Mouse (Mus musculus) adrenal gland, adult 2 months (tissue): ENCODE results near the gene Gpr1. TPM values are rescaled to one million over a fixed set of nuclear protein-coding genes. Genes with fewer than 3 reads are reported as not detected.
"Not testable (repeated sequence)": the region's sequence is repeated elsewhere in the genome, so short reads cannot be mapped to it uniquely, and the experiment has no call there.

Source experiments
- DNase-seq: peaks from one replicate; pipeline ENCODE4 v3.0.0; 2021
- polyA plus RNA-seq: library from polyadenylated mRNA; depleted of rRNA; stranded (reverse); fragments of >200 nt; gene quantifications from 2 replicates; pipeline ENCODE4 v1.2.3, GENCODE M21; 2012
- total RNA-seq, 2 experiments: library from RNA; stranded (reverse); gene quantifications; 2 replicates each; pipeline ENCODE4 v1.2.3; 2021

The Gpr1 gene
- total and polyA plus RNA-seq, 3 experiments, result 0.12 to 0.40 (median 0.28) TPM

GRCm38 (mm10) chr1:63219277-63219676, 4.9 kb upstream of the Gpr1 start:
- no peak for DNase-seq

GRCm38 (mm10) chr1:63214631-63215030, 288 bp upstream of the Gpr1 start:
- no peak for DNase-seq

DNA sequence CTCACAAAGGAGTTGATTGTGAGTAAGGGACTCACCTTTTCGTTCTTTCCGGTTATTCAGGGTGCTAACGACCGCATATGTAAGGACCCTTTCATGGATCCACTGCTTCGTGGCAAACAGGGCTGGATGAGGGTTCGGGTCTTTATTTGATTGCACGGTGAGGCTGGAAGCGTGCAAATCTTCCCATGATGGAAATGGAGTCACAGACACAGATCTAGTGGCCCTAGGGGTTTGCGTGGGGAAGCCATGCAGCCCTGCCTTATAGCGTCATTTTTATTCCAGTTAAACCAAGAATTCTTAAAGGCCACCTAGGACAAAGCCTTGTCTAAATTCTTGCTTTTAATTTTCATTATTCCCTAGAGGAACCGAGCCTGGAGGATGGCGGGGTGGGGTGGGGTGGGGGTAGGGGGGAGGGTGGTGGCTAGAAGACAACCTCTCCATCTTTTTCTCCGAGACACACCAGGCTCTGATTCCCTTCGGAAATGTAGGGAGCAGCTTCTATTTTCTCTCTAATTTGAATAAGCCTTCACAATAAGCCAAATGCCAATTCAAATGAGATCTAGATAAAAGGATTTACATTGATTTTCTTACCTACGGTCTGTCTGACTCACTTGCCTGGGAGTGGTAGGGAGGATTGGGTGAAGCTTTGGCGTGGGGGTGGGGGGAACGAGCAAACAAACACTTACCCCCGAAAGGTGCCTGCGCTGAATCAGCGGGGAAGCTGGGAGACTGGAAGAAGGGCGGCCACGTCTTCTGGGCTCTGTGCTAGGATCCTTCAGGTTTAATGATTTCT, 669 bp downstream of the Gpr1 start:
- DNase-seq, result no peak

- no peak for DNase-seq
Measured at GRCm38 (mm10) chr1:63209861-63210529, 4.3 kb downstream of the Gpr1 start.

GRCm38 (mm10) chr1:63207607-63208006, 6.7 kb downstream of the Gpr1 start:
- DNase-seq, result no peak

DNA sequence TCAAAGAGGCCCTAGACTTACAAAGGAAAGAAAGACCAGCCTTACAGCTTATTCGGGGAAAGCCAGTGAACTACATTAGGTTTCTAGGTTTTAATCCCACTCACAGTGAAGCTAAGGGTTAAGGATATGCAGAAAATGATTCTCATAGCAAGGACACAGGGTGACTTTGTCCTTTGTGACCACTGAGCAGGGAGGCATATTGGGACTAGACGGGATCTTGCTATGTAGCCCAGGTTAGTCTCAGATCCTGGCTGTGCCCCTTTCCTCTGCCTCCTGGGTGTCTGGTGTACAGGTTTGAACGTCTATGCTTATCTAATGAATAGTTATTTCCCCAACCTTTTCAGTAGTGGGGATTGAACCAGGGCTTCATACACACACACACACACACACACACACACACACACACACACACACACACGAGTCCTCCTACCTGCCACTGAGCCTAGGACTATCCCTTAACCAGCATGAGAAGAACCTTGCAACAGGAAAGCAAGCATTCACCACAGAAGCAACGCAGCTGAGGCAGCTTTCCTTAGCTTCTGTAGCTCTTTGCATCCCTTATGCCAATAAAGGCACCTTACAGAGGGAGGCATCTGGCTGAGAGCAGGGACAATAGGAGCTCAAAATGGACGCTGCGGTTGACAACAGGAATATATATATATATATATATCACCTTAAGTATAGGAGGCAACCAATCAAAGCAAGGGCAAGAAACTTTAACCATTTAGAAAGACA, 9.5 kb downstream of the Gpr1 start:
- no peak for DNase-seq

DNA sequence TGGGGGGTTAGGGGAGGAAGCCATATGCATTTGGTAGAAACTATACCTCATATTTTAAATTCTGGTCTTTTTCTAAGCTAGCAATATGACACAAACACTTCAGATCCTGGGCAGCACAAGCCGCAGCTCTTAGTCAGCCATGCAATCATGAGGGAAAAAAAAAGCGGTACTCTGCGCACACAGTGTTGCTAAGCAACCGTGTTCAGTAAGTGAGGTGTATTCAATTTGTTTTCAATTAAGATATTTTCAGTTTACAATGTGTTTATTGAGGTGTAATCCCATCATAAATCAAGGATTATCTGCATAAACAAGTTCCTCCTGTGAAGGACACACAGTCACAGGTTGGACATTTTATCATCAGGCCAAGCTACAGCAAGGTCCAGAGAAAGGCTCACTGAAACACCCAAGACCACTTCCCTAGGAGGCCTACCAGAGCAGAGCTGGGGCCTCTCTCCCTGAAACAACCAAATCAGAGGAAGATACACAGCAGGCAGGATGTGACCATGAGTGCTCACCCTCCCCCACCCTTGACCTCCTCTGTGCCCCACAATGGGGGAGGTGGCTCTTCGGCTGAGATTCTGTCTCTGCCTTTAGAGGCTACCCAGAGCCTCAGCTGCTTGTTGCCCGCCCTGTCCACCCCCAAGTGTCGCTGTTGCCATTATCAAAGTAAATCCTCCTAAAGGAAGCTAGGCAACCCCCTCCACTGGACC, 10.2 kb downstream of the Gpr1 start:
- DNase-seq, result no peak

DNA sequence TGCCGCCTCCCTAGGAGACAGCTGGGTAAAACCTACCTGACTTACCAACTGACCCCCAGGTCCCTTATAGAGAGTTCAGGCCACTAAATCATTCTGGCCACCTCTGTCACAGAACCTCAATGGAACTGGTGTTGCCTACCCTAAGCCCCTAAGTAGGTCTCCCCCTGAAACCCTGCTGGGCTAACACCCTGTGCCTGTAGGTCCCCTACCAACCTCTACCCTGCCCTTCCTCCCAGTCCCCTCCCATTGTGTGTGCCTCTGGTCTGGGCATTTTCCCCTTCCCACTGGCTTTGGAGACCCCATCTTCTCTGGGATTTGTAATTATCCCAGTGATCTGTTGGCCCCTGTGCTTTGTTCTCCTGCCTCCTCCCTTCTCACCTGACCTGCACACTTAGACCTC, 10.9 kb downstream of the Gpr1 start:
- DNase-seq, result no peak

- no peak for DNase-seq
Measured at GRCm38 (mm10) chr1:63201672-63202071, 12.7 kb downstream of the Gpr1 start.

- no peak for DNase-seq
Measured at GRCm38 (mm10) chr1:63200322-63200721, 14.0 kb downstream of the Gpr1 start.

DNA sequence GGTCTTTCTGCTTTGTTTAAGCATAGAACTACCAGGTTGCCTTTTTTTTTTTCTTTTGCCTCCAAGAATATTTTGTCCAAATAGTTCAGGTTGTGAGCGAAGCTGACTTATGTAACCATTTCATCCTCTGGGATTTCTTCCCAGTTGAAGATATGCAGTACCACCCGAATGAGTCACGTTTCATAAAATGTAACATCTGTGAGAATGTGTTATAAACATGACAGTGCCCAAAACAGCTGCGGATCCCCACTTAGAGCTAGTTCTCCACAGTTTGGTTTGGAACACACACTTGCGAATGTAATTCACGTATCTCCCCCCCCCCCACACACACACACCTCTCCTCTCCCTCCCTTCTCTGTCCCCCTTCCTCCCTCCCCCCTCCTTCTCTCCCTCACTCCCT, 15.0 kb downstream of the Gpr1 start:
- DNase-seq, result no peak

- DNase-seq, result no peak
Measured at GRCm38 (mm10) chr1:63195848-63196512, 18.4 kb downstream of the Gpr1 start.

DNA sequence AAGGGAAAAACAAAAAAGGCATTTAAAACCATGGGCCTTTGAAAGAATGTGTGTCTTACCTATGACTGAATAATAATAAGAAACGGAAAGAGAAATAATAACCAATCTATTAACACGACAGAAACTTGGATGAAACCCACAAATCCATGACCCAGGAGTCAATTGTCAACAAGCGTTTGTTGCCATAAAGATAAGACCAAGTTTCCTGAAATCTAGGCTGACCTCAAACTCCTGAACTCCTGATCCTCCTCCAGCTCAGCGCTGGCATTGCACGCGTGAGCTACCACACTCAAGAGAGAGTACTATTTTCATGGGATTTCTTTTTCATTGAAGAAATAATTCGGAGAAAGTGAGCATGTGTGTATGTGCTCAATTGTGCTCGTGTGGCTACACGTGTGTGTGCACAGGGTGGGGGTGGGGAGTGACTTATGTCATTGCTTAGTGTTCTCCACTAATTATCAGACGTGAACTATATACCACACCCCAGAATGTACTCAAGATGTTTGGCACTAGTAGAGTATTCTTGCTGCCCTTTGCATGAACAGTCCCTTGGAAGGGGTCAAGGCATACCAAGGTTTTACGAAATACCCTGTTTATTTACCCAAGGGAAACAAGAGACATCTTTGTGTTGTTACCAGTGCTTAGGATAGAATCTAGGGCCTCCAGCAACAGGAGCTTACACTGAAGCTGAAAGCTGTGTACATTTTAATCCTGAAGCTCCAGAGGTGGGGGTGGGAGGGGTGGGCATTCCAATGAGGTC, 21.9 kb downstream of the Gpr1 start:
- no peak for DNase-seq

GRCm38 (mm10) chr1:63190851-63191250, 23.5 kb downstream of the Gpr1 start:
- no peak for DNase-seq

DNA sequence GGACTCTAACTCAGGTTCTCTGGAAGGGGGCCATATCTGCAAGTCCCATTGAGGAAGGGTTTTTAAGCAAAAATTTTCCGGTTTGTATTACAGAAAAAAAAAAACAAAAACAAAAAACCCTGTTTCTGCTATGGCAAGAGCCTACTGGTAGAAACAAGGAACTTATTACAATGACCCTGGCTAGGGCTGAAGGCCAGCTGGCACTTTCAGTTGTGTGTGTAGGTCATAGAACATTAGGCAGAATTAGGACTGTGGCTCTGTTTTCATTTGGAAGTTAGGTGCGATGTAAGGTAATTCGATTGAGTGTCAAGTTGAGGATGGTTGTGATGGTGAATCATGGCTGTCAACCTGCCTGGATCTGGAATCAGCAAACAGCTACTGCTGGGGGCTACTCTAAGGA, 25.8 kb downstream of the Gpr1 start:
- DNase-seq, result no peak

DNA sequence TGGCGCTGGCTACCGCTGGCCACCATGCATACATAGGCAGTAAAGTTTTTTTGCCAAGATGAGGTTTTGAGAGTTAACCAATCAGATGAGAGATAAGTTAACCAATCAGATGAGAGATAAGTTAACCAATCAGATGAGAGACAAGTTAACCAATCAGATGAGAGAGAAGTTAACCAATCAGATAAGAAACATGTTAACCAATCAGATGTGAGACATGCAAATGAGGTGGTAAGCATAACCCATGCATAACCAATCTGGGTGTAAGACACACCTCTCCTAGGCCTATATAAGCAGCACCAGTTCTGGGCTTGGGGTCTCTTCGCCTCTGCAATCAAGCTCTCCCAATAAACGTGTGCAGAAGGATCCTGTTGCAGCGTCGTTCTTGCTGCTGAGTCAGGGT, 28.9 kb downstream of the Gpr1 start:
- not testable (repeated sequence) for DNase-seq

DNA sequence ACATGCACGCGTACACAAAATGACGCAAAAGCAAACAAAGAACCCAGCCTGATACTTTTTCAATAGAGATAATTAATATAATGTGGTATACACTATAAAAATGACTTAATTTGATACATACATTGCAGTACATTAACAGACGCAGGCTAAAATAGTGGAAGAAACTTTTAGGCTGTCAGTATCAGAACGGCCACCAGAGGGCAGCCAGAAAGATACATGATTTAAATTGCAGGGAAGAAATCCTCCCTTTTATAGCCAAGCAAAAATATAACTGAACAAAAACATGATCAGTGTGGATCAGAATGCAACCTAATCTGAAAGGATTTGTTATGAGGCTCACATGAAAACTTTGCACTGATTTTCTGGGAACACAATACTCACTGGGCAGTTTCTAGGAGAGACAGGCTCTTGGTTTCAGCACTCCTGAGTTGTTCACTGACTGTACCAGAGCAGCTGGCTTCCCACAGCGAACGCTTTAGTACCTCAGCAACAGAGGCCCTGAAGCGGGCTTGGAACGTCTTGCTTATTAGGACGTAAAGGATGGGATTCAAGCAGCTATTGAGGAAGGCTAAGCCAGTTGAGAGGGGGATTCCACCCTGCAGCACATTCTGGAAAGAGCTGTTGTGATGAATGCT, 31.6 kb downstream of the Gpr1 start:
- DNase-seq, result peak; percentile 50

DNA sequence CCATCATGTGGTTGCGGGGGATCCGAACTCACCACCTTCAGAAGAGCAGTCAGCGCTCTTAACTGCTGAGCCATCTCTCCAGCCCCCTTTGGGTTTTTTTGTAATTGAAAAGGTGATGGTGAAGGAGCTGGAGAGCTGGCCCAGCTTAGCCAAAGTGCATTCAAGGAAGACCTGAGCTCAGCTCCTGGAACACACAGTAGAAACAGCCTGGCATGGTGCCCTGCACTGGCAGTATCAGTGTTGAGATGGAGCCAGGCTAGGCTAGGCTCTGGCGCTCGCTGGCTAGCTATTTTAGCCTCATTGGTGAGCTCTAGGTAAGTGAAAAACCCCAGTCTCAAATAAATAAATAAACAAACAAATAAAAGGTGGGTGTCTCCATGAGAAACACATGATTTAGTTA, 32.1 kb downstream of the Gpr1 start:
- peak; percentile 69 for DNase-seq

GRCm38 (mm10) chr1:63181480-63181879, 32.9 kb downstream of the Gpr1 start:
- DNase-seq, result peak; percentile 39

DNA sequence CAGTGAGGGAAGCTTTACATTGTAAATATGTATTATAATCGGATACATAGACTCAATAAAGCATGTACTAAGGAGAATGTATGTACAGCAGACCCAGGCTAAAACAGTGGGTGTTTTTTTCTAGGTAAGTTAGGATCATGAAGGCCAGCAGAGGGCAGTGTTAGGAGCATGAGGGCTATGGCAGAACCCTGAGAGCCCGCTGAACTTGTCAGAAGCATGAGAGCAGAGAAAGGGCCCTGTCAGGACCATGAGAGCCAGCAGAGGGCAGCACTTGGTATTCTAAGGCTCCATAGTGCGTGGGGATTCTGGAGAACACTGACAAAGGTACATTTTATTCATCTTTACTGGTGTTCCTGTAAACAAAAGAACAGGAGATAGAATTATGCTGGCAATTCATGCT, 33.3 kb downstream of the Gpr1 start:
- peak; percentile 91 for DNase-seq
